Mouse (Mus musculus) G1E (cell line): Measurements from ENCODE around the gene Gm7030.
"Not testable (repeated sequence)": the region's sequence is repeated elsewhere in the genome, so short reads cannot be mapped to it uniquely, and the experiment has no call there.

Experiments used
- CTCF ChIP-seq: IDR thresholded peaks from 2 replicates; pipeline ENCODE4 v1.5.1; 2012; ENCODE audit warnings: low read depth, low read length, inconsistent platforms, mixed read lengths
- GATA1 ChIP-seq: IDR thresholded peaks from 2 replicates; pipeline ENCODE4 v1.6.1; 2012; ENCODE audit warnings: borderline replicate concordance, low read length, inconsistent platforms, mixed read lengths
- GATA2 ChIP-seq: IDR thresholded peaks from 2 replicates; pipeline ENCODE4 v1.6.1; 2012; ENCODE audit warnings: low read depth, low read length, inconsistent platforms, borderline replicate concordance
- POLR2AphosphoS5 ChIP-seq: IDR thresholded peaks from 2 replicates; pipeline ENCODE4 v1.6.1; 2012; ENCODE audit warnings: low read depth, low read length, inconsistent platforms; ENCODE audit not compliant: insufficient replicate concordance
- TAL1 ChIP-seq: conservative IDR thresholded peaks from 2 replicates; pipeline ENCODE4 v1.6.1; 2012; ENCODE audit warnings: low read depth, low read length, inconsistent platforms, mixed read lengths

GRCm38 (mm10) chr17:36116545-36116944 is 12.7 kb downstream of the Gm7030 start:
- not testable (repeated sequence) for TF ChIP-seq TAL1, CTCF, GATA1, GATA2, POLR2AphosphoS5
